Mouse (Mus musculus): Measurements from ENCODE around the gene Osbpl11. TPM values are rescaled to one million over a fixed set of nuclear protein-coding genes. Genes with fewer than 3 reads are reported as not detected.

Gene Osbpl11
- polyA plus RNA-seq (2012; rRNA removed), result 19.8 and 20.5 TPM in 2 replicates

DNA sequence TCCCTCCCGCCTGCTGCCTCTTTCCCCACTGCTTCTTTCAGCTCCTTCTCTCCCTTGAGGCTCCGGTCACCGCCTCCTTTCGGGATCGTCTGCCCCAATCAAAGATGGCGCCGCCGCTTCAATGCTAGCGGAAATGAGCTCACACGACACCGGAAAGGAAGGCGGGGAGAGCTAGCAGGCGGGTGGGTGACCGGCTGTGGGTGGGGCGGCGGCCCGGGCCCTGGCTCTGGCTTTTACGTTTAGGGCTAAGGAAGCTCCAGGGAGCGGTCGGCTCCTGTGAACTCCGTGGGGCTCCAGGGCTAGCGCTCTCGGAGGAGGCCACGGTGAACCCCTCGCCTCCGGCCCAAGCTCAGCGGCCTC, at the start of gene Osbpl11:
Gene Osbpl11, plus strand, starts transcription at position 171 of the 360 bp plus-strand sequence.

DNA sequence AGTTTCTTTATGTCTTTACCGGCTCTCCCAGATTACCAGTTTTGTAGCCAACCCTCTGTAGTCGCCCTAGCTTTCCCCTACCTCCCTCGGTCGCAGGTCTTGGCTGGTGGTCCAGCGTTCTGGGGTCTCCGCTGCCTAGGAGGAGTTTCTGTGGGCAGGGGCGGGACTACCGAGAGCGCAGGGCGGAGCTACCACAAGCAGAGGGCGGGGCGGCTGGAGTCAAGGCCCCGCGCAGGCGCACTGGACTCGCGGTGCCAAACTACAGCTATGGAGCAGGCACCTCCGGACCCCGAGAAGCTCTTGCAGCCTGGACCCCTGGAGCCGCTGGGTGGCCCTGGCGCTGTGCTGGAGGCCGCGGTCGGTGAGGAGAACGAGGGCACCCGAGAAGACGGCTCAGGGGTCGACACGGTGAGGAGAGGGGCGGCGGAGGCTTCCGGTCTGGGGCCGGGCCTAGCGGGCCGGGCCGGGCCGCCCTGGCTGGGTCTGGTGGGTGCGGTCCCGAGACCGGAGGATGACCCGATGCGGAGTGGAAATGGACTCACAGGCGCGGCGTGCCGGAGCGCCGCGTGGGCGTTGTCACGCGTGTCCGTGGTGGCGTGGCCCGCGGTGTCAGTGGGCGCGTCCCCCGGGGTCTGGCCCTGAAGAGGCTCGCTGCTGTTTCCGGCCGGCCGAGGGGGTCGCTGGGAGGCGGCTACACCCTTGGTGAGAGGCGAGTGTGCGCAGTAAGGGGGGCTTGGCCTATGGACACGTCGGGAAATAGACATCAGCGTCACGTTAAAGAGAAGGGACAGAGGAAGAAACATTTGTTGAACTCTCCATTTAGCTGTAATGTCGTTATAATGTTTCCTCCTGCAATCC, 66.6 kb downstream of the Osbpl11 start, which contains the start of gene Snx4:
Gene Snx4, plus strand, starts transcription at position 249 of the 858 bp plus-strand sequence.

Other genes with a start within 250 kb of the Osbpl11 start
- gene Iqcg, start 128.9 kb upstream of the Osbpl11 start, polyA plus RNA-seq (2012; rRNA removed), result 0.98 and 1.2 TPM in 2 replicates
- 120 and 167 TPM in 2 replicates for gene Rpl35a, start 128.6 kb upstream of the Osbpl11 start, polyA plus RNA-seq (2012; rRNA removed)
- 6.8 and 8.8 TPM in 2 replicates for gene Lmln, start 122.5 kb upstream of the Osbpl11 start, polyA plus RNA-seq (2012; rRNA removed)
- gene Snx4, start 66.4 kb downstream of the Osbpl11 start, polyA plus RNA-seq (2012; rRNA removed), result 5.6 and 9.0 TPM in 2 replicates
- 7.7 and 11.6 TPM in 2 replicates for gene Zfp148, start 195.8 kb downstream of the Osbpl11 start, polyA plus RNA-seq (2012; rRNA removed)